Mouse (Mus musculus) left cerebral cortex, adult 11 months (tissue): Measurements from ENCODE around the gene Nlk.
"Not testable (repeated sequence)": the region's sequence is repeated elsewhere in the genome, so short reads cannot be mapped to it uniquely, and the experiment has no call there.

Source experiments
- DNase-seq: peaks from one replicate; pipeline ENCODE4 v3.0.0; 2022; ENCODE audit warnings: low spot score

The Nlk gene

GRCm38 (mm10) chr11:78545181-78545580 is 152.0 kb downstream of the Nlk start:
- no peak for DNase-seq

DNA sequence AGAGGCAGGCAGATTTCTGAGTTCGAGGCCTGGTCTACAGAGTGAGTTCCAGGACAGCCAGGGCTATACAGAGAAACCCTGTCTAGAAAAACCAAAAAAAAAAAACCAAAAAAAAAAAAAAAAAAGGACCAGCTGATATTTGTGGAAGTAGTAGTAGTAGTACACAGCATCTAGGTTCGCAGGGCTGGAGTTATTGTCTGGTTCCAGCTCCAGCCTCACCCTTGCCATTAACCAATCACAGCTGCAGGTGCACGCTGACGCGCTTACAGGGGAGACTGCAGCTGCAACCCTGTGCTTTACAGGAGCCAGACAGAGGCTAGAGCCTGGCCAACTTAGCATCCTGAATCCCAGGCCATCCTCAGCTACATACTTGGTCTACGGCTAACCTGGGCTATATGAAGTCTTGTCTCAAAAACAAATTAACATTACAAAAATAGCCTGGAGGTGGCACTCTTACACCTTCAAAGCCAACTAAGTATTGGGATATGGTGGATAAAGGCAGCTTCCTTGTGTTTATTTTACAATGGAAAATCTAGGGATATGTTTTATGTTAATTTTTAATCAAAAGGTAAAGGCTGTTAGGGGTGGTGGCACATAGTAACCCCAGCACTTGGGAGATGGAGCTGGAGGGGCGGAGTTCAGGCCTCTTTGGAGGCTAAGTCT is 152.6 kb downstream of the Nlk start:
- no peak for DNase-seq

- DNase-seq: no peak
Measured at GRCm38 (mm10) chr11:78540358-78540757, 156.8 kb downstream of the Nlk start.

DNA sequence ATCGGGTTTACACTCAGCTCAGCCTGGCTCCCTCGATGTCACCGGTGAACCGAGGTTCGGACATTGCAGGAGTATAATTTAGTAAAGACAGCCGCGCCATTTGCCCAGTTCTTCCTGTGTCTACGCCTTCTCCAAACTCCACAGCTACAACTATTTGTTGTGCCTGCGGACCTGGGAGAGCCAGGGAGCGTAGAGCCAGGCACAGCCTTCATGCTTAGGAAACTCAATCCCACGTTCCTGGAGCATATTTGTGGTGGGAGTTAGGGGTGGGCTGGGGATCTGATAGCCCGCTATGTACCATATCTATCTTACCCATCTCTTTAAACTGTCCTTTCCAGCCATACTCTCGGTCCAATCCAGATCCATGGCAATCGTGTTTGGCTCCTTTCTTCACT is 160.5 kb downstream of the Nlk start:
- DNase-seq: no peak

DNA sequence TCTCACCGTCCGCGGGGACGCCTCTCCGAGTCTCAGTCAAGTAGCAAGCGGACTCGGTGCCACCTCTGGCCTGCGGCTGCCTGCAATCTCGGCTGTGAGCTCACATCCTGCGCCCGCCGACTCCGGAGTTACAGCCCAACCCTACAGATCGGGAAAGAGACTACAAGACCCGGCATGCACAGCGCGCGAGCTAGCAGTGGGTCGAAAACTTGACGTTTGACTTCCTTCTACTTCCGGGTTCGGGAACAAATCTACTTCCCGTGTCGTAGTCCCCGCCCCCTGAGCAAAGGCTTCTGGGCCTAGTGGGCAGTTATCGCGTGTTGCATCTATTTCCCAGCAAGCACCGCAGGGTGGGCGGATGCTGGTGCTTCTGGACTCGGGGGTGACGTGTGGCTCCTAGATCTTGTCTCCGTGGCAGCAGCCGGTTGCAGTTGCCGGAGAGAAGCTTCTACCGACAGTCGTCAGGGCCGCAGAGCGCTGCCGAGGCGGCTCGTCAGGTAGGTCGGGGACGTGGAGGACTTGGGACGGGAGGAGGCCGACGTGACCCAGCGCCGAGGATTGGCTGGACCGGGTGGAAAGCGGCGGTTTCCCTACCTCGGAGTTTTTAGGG is 161.0 kb downstream of the Nlk start, which contains the start of the genes Tnfaip1 and Ift20:
TSS of gene Tnfaip1 (minus strand) at position 253 of the 610 bp plus-strand sequence.
TSS of gene Ift20 (plus strand) at position 282 of the 610 bp plus-strand sequence.
- DNase-seq: peak; percentile 98

GRCm38 (mm10) chr11:78535376-78536079 is 161.6 kb downstream of the Nlk start:
- DNase-seq: no peak

GRCm38 (mm10) chr11:78534516-78534915 is 162.7 kb downstream of the Nlk start:
- DNase-seq: no peak

GRCm38 (mm10) chr11:78531515-78531914 is 165.7 kb downstream of the Nlk start:
- not testable (repeated sequence) for DNase-seq

- DNase-seq: no peak
Measured at GRCm38 (mm10) chr11:78531046-78531445, 166.1 kb downstream of the Nlk start.

GRCm38 (mm10) chr11:78530001-78530400 is 167.2 kb downstream of the Nlk start:
- no peak for DNase-seq

DNA sequence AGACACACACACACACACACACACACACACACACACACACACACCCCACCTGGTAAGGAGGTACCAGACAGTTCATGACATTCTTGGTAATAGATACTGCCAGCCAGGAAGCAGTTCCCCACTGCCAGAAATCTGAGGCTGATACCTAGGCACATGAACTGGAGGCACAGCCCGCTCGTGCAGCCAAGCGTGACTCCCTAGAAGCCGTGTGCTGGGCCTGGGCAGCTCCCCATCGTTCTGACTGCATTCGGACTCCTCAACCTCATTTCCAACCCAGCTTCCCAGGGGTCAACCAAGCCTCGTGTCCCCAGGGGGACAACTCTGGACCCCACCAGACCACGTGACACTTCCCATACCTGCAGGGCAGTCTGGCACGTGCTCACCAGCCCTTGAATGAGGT is 168.5 kb downstream of the Nlk start:
- no peak for DNase-seq

DNA sequence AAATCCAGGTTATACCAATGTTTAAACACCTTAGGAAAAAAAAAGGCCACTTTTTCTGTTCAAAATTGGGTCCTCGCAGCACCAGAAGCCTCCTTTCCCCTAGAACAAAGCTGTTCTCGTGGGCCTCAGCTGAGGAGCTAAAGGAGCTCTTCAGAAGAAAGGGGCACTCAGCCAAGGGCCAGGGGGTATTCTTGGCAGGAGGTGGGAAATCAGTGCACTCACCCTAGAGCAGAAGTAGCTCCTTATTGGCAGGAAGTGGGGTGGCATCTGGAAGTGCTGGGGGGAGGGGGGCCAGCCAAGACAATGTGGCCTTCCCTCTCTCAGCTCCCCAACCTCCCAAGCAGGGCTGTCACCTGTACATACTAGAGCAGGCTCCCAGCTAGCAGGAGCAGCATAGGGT is 172.3 kb downstream of the Nlk start:
- DNase-seq: no peak

DNA sequence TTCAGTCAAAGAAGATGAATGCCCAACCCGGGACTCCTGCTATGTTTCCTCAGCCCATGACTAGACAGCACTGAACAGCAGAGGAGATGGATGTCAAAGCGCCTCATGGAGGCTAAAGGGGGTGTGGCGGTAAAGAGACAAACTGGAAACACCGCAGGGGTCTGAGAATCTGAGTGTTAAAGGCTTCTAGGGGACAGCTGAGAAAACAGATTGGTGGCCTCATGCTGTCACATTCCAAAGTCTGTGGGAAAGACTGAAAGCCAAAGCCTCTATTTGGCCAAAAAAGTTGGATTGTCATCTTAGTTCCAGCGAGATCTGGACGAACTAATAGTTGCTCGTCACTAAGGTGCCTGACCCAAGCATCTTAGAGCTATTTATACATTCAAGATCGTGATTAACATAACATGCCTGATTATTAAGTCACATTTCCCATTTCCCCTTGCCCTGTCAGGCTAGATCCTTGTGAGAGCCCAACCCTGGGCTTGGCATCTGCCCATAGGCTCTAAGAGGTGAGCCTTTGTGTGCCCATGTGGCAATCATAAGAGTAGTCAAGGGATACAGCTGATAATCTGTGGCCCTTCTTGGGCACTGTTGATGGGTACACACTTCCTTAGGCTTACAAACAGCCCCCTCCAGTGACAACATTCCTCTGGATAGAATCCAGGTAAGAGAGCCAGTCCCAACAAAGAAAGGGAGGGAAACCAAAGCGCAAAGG is 173.8 kb downstream of the Nlk start:
- no peak for DNase-seq

GRCm38 (mm10) chr11:78522481-78522997 is 174.6 kb downstream of the Nlk start:
- DNase-seq: no peak

GRCm38 (mm10) chr11:78521880-78522279 is 175.3 kb downstream of the Nlk start:
- no peak for DNase-seq

DNA sequence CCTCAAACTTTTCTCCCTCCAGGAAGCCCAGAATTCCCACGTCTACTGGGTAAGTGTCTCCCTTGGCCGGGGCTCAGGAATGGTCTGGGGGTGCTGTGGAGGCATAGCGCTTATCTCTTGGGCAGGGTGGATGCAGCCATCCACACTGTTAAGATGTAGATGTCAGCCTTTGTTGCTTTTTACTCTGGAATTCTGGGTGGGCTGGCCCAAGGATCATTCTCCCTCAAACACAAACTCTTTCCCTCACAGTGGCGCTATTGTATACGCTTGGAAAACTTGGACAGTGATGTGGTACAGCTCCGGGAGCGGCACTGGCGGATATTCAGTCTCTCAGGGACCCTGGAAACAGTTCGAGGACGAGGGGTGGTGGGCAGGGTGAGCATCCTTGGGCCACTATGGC is 178.2 kb downstream of the Nlk start:
- DNase-seq: no peak
